Mouse (Mus musculus): ENCODE data around the gene Acod1. TPM values are rescaled to one million over a fixed set of nuclear protein-coding genes. Genes with fewer than 3 reads are reported as not detected.
A peak's percentile ranks its signal among the peaks of the same experiment; 100 is the strongest.

The Acod1 gene
- 0.04 TPM in 1 of 2 replicates, not detected in the other for polyA plus RNA-seq (2012; rRNA removed)

GRCm38 (mm10) chr14:103046677-103047076 is at the start of gene Acod1:
Acod1 (plus strand) TSS chr14:103046977.
- Histone ChIP-seq H3K27ac (ENCODE audit: insufficient read depth, low read depth, low read length) (no peak within 1 kb of the TSS), H3K4me1 (ENCODE audit: control insufficient read depth, insufficient read depth, low read length) (no peaks in the 10 kb centered on the region), H3K27me3 (replicated peaks; ENCODE audit: control insufficient read depth, insufficient read depth, low read length) (no peaks in the 10 kb centered on the region), H3K36me3 (ENCODE audit: control insufficient read depth, insufficient read depth, low read length) (no peaks in the 10 kb centered on the region), H3K4me3 (ENCODE audit: insufficient read depth, low read depth, low read length) (no peak within 1 kb of the TSS)
- TF ChIP-seq POLR2A (IDR thresholded peaks at IDR 0.05; ENCODE audit: low read depth, low read length) (no peak), CTCF (conservative IDR thresholded peaks at IDR 0.05; ENCODE audit: insufficient read depth, insufficient read length, low read depth, low read length) (no peak)
- WGBS: 84% methylated on average over 2 of the region's 2 CpGs
- DNase-seq: no peak

- Histone ChIP-seq H3K27me3 (replicated peaks; ENCODE audit: control insufficient read depth, insufficient read depth, low read length) (no peaks in the 10 kb centered on the region), H3K36me3 (ENCODE audit: control insufficient read depth, insufficient read depth, low read length) (no peaks in the 10 kb centered on the region), H3K4me1 (ENCODE audit: control insufficient read depth, insufficient read depth, low read length) (no peaks in the 10 kb centered on the region), H3K4me3 (ENCODE audit: insufficient read depth, low read depth, low read length) (no peak overlapping the region), H3K27ac (ENCODE audit: insufficient read depth, low read depth, low read length) (no peak overlapping the region)
- TF ChIP-seq POLR2A (IDR thresholded peaks at IDR 0.05; ENCODE audit: low read depth, low read length) (no peak), CTCF (conservative IDR thresholded peaks at IDR 0.05; ENCODE audit: insufficient read depth, insufficient read length, low read depth, low read length) (no peak)
- WGBS: 91% methylated on average over 4 of the region's 4 CpGs
- DNase-seq: no peak
Observed at GRCm38 (mm10) chr14:103007737-103008136, 39.0 kb upstream of the Acod1 start.

GRCm38 (mm10) chr14:103011782-103012181 is 35.0 kb upstream of the Acod1 start:
- peak; percentile 39 for DNase-seq
- Histone ChIP-seq H3K4me3 (ENCODE audit: insufficient read depth, low read depth, low read length) (no peak overlapping the region), H3K27me3 (replicated peaks; ENCODE audit: control insufficient read depth, insufficient read depth, low read length) (no peaks in the 10 kb centered on the region), H3K36me3 (ENCODE audit: control insufficient read depth, insufficient read depth, low read length) (no peaks in the 10 kb centered on the region), H3K4me1 (ENCODE audit: control insufficient read depth, insufficient read depth, low read length) (no peaks in the 10 kb centered on the region), H3K27ac (ENCODE audit: insufficient read depth, low read depth, low read length) (no peak overlapping the region)
- TF ChIP-seq CTCF (conservative IDR thresholded peaks at IDR 0.05; ENCODE audit: insufficient read depth, insufficient read length, low read depth, low read length) (peak; percentile 83), POLR2A (IDR thresholded peaks at IDR 0.05; ENCODE audit: low read depth, low read length) (no peak)
- 21% methylated on average over 5 of the region's 5 CpGs for WGBS

GRCm38 (mm10) chr14:103012563-103013150 is 34.1 kb upstream of the Acod1 start:
- no peaks in the 10 kb centered on the region for H3K36me3 ChIP-seq (ENCODE audit: control insufficient read depth, insufficient read depth, low read length)
- TF ChIP-seq POLR2A (IDR thresholded peaks at IDR 0.05; ENCODE audit: low read depth, low read length) (no peak), CTCF (conservative IDR thresholded peaks at IDR 0.05; ENCODE audit: insufficient read depth, insufficient read length, low read depth, low read length) (peak; percentile 94)
- no peak overlapping the region for H3K27ac ChIP-seq (ENCODE audit: insufficient read depth, low read depth, low read length)
- DNase-seq: peak; percentile 71
- no peaks in the 10 kb centered on the region for H3K4me1 ChIP-seq (ENCODE audit: control insufficient read depth, insufficient read depth, low read length)
- WGBS: 19% methylated on average over 4 of the region's 4 CpGs
- H3K27me3 ChIP-seq (replicated peaks; ENCODE audit: control insufficient read depth, insufficient read depth, low read length): no peaks in the 10 kb centered on the region
- no peak overlapping the region for H3K4me3 ChIP-seq (ENCODE audit: insufficient read depth, low read depth, low read length)

- TF ChIP-seq POLR2A (IDR thresholded peaks at IDR 0.05; ENCODE audit: low read depth, low read length): no peak
- TF ChIP-seq CTCF (conservative IDR thresholded peaks at IDR 0.05; ENCODE audit: insufficient read depth, insufficient read length, low read depth, low read length): no peak
- H3K27me3 ChIP-seq (replicated peaks; ENCODE audit: control insufficient read depth, insufficient read depth, low read length): no peaks in the 10 kb centered on the region
- H3K4me1 ChIP-seq (ENCODE audit: control insufficient read depth, insufficient read depth, low read length): no peaks in the 10 kb centered on the region
- no peaks in the 10 kb centered on the region for H3K36me3 ChIP-seq (ENCODE audit: control insufficient read depth, insufficient read depth, low read length)
- no peak for DNase-seq
- H3K4me3 ChIP-seq (ENCODE audit: insufficient read depth, low read depth, low read length): no peak overlapping the region
- WGBS: 63% methylated on average over 5 of the region's 5 CpGs
- no peak overlapping the region for H3K27ac ChIP-seq (ENCODE audit: insufficient read depth, low read depth, low read length)
Observed at GRCm38 (mm10) chr14:103017009-103017408, 29.8 kb upstream of the Acod1 start.

GRCm38 (mm10) chr14:103020046-103020445 is 26.7 kb upstream of the Acod1 start:
- DNase-seq: peak; percentile 22
- no peaks in the 10 kb centered on the region for H3K4me1 ChIP-seq (ENCODE audit: control insufficient read depth, insufficient read depth, low read length)
- H3K36me3 ChIP-seq (ENCODE audit: control insufficient read depth, insufficient read depth, low read length): no peaks in the 10 kb centered on the region
- no peak overlapping the region for H3K4me3 ChIP-seq (ENCODE audit: insufficient read depth, low read depth, low read length)
- H3K27me3 ChIP-seq (replicated peaks; ENCODE audit: control insufficient read depth, insufficient read depth, low read length): no peaks in the 10 kb centered on the region
- 19% methylated on average over 2 of the region's 2 CpGs for WGBS
- TF ChIP-seq POLR2A (IDR thresholded peaks at IDR 0.05; ENCODE audit: low read depth, low read length) (no peak), CTCF (conservative IDR thresholded peaks at IDR 0.05; ENCODE audit: insufficient read depth, insufficient read length, low read depth, low read length) (no peak)
- no peak overlapping the region for H3K27ac ChIP-seq (ENCODE audit: insufficient read depth, low read depth, low read length)

GRCm38 (mm10) chr14:103029203-103029602 is 17.6 kb upstream of the Acod1 start:
- Histone ChIP-seq H3K27ac (ENCODE audit: insufficient read depth, low read depth, low read length) (no peak overlapping the region), H3K4me3 (ENCODE audit: insufficient read depth, low read depth, low read length) (no peak overlapping the region), H3K36me3 (ENCODE audit: control insufficient read depth, insufficient read depth, low read length) (no peaks in the 10 kb centered on the region), H3K4me1 (ENCODE audit: control insufficient read depth, insufficient read depth, low read length) (no peaks in the 10 kb centered on the region), H3K27me3 (replicated peaks; ENCODE audit: control insufficient read depth, insufficient read depth, low read length) (no peaks in the 10 kb centered on the region)
- WGBS: 82% methylated on average over 2 of the region's 2 CpGs
- TF ChIP-seq CTCF (conservative IDR thresholded peaks at IDR 0.05; ENCODE audit: insufficient read depth, insufficient read length, low read depth, low read length) (no peak), POLR2A (IDR thresholded peaks at IDR 0.05; ENCODE audit: low read depth, low read length) (no peak)
- no peak for DNase-seq

Measured in kidney, adult 2 months (tissue).